Mouse (Mus musculus) spleen, postnatal 10 days (tissue): ENCODE data around the gene Acot10.
"Not testable (repeated sequence)": the region's sequence is repeated elsewhere in the genome, so short reads cannot be mapped to it uniquely, and the experiment has no call there.

Source experiments
- DNase-seq, 2 experiments: peaks; one replicate each; pipeline ENCODE4 v3.0.0; 2021 to 2022; ENCODE audit warnings: low spot score in 2 of 2

Gene Acot10

GRCm38 (mm10) chr15:20666650-20667049 lies at the start of gene Acot10:
TSS of gene Acot10 (minus strand) at chr15:20666750.
- DNase-seq, result no peak

DNA sequence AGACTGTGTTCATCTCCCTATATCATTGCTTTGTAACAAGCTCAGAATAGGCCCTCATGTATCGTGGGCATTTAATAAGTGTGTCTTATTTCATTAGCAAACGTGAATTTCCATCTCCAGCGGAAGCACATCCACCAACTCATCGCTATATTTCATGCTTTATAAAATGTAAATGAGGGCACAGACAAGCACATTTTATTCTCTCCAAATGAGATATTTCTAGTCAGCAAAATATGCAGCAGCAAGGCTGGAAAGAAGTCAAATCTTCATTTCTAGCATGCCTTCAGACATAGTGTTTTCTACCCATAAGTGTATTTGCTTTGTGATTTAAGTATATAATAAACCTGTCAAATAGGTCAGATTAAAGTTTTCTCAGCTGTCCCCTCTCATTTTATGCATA lies 45.3 kb upstream of the Acot10 start:
- no peak for DNase-seq

DNA sequence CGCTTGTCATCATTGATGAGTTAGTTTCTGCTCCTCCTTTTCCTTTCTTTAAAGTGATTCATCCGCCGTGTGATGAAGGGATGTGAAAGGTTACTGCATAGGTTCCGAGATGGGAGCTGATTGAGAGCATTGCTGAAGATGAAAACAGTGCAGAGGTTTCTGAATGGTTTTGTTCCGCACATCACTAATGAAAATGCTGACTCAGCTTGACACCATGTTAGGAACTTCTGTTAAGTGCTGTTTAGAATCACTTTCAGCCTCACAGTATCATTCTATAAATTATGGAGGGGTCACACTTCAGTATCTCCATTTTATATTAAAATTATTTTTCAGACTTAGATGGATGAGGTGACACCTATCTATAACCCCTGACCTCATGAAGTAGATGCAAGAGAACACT lies 29.7 kb upstream of the Acot10 start:
- DNase-seq, result no peak

DNA sequence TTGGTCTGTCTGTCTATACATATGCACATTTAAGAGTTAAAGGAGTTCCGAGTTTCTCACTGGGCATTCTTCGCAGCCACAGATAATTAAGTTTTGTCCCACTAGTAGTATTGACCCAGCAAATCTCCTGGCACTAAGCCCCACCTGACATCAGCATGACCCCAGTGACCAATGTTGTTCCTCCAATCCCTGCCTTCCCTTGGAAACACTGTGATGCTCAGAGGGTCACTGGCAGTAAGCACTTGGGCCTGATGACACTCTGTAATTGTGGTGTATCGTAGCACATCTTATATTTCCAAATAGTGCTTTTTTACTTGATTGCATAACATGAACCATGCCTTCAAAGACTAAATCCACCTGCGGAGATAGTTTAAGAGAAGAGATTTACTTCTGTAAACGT lies 17.6 kb upstream of the Acot10 start:
- no peak for DNase-seq

DNA sequence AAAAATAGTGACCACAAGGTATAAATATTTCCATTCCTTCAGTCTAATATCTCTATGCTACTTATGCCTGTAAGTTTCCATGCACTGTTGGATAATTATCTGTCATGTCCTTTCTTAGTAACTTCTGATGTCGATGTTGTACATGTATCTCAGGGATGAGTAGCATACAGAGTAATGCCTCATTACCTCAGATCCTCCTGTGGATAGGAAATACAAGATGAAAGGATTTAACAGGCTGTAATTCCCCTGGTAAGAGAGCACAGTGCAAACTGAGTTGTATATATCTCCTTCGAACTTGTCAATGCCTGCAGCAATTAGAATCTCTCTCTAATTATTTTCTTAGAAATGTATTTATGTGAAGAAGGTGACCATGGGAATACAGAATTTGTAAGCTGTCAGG lies 16.2 kb upstream of the Acot10 start:
- no peak for DNase-seq

GRCm38 (mm10) chr15:20669507-20669906 lies 3.0 kb upstream of the Acot10 start:
- not testable (repeated sequence) for DNase-seq

GRCm38 (mm10) chr15:20667989-20668388 lies 1.4 kb upstream of the Acot10 start:
- no peak for DNase-seq

- DNase-seq, result no peak
Observed at GRCm38 (mm10) chr15:20667350-20667749, 800 bp upstream of the Acot10 start.

- no peak for DNase-seq
Observed at GRCm38 (mm10) chr15:20660221-20660620, 6.3 kb downstream of the Acot10 start.

- no peak for DNase-seq
Observed at GRCm38 (mm10) chr15:20642905-20643414, 23.6 kb downstream of the Acot10 start.

DNA sequence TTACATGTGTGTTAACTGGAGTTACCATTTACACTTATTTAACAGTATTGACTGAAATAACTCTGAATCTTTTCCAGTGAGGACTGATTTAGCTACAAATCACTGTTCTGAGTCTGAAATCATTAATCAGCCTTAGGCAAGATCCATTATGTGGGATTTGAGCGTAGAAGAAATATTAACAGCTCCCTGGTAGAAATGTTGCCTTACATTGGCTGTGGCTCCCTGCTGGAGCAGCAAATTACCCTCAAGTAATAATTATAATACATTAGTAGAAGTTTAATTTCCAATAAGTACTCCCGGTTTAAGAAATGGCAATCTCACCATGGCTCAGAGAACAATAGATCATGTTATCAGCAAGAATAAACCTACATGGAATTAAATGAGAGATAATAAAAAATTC lies 27.4 kb downstream of the Acot10 start:
- no peak for DNase-seq

GRCm38 (mm10) chr15:20634593-20634992 lies 32.0 kb downstream of the Acot10 start:
- no peak for DNase-seq
